Mouse (Mus musculus): Measurements from ENCODE around the gene Adamtsl1. TPM values are rescaled to one million over a fixed set of nuclear protein-coding genes. Genes with fewer than 3 reads are reported as not detected.

The Adamtsl1 gene
- polyA plus RNA-seq, 1 experiment from 2014 or later: 3.0 TPM

DNA sequence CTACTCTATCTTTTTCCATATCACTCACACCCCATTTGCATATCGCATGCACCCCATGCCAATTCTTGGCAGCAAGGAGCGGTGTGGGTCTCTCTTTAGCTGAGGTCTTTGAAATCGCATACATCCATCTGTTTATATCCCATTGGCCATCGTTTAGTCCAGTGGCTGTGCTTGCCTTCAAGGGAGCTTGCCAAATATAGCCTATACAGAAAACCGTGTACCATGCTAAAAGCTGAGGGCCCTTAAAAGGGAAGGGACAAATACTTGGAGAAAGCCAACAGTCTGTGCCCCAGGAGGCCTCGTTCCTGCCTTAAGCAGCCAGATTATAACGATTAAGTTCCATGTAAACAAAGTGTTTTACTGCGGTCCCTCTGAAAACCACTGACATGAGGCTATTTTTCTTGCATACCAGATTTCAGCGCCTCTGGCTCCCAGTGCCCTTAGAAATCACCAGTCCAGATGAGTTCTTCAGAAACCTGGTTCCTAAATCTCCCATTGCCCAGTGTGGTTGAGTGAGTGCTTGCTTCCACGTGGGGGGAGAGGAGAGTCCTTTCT, 822.0 kb downstream of the Adamtsl1 start:
- Histone ChIP-seq H3K36me3 (replicated peaks) (no peaks in the 10 kb centered on the region), H3K4me3 (no peak overlapping the region), H3K27ac (no peak overlapping the region), H3K27me3 (ENCODE audit: poor library complexity, severe bottlenecking) (no peaks in the 10 kb centered on the region), H3K9me3 (no peaks in the 10 kb centered on the region), H3K4me1 (peaks cover 6% of the 10 kb centered on the region)
- 55% methylated on average over 10 of the region's 10 CpGs for WGBS
- no peak for DNase-seq (ENCODE audit: extremely low spot score, low spot score)

DNA sequence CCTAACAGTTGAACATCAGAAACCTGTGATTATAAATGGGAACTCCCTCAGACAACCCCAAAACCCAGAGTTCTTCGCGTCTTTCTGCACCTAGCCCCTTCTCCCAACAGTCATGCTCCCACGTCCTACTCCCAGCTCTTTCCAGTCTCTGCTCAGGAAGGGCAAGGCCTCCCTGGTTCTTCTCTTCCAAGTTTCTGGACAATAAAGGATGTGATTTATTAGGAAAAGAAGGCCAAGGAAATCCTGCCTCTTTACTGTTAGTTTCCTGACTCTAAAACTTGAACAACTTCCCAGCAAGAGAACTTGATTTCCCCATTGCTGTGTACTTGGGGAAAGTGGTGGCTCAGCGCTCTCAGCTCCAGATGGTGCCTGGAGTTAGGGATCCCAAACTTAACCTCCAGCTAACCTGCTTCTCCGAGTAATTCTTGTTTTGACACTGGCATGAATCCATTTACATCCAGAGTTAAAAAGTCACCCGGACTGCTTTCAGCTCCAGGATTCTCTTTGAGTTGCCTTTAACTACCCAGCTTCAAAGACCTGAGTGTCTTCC, 823.3 kb downstream of the Adamtsl1 start:
- Histone ChIP-seq H3K27ac (no peak overlapping the region), H3K9me3 (no peaks in the 10 kb centered on the region; the same call in 1 of the 2 replicates), H3K4me3 (no peak overlapping the region), H3K27me3 (ENCODE audit: poor library complexity, severe bottlenecking) (no peaks in the 10 kb centered on the region), H3K36me3 (replicated peaks) (no peaks in the 10 kb centered on the region), H3K4me1 (peaks cover 6% of the 10 kb centered on the region)
- DNase-seq (ENCODE audit: extremely low spot score, low spot score): no peak
- WGBS: 85% methylated on average over 6 of the region's 6 CpGs

DNA sequence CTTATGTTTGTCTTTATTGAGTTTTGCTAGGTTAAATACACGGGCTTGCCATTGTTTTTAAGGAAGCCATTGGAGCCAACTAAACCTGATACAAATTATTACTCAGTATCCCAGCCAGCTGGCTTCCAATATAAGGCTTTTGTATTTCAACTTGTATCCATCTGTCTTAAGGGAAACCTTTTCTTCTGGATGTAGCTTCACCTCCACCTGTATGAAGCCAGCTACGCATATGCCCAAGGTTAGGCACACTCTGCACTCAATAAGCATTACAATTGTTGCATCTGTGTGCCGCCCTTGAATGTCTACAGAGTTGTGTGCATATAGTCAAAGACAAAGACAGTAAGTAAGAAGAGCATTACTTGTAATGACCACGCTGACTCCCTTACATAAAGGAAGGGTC, 835.4 kb downstream of the Adamtsl1 start:
- 90% methylated on average over 4 of the region's 4 CpGs for WGBS
- Histone ChIP-seq H3K9me3 (no peaks in the 10 kb centered on the region), H3K27me3 (ENCODE audit: poor library complexity, severe bottlenecking) (no peaks in the 10 kb centered on the region), H3K36me3 (replicated peaks) (no peaks in the 10 kb centered on the region), H3K4me3 (no peak overlapping the region), H3K27ac (no peak overlapping the region), H3K4me1 (no peaks in the 10 kb centered on the region)
- DNase-seq (ENCODE audit: extremely low spot score, low spot score): no peak

DNA sequence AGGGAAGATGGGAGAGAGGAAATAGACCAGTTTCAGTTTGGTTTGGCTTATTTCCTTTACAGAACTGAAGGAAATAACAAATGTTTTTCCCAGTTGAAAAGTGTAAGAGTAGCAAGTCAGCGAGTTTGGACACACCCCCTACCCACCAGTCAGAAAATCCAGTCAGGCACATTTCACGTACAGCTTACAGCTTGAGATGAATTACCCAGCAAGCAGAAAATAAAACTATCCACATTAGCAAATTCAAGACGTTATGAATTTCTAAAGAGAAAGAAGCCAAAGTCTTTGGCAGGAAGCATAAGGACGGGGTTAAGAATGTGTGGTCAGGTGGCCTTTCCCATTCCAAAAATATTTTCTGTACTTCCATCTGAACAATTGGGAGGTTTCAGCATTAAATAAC, 838.1 kb downstream of the Adamtsl1 start:
- 86% methylated on average over 4 of the region's 4 CpGs for WGBS
- Histone ChIP-seq H3K9me3 (no peaks in the 10 kb centered on the region), H3K27me3 (ENCODE audit: poor library complexity, severe bottlenecking) (no peaks in the 10 kb centered on the region), H3K27ac (no peak overlapping the region), H3K4me1 (no peaks in the 10 kb centered on the region), H3K36me3 (replicated peaks) (no peaks in the 10 kb centered on the region), H3K4me3 (no peak overlapping the region)
- DNase-seq (ENCODE audit: extremely low spot score, low spot score): no peak

DNA sequence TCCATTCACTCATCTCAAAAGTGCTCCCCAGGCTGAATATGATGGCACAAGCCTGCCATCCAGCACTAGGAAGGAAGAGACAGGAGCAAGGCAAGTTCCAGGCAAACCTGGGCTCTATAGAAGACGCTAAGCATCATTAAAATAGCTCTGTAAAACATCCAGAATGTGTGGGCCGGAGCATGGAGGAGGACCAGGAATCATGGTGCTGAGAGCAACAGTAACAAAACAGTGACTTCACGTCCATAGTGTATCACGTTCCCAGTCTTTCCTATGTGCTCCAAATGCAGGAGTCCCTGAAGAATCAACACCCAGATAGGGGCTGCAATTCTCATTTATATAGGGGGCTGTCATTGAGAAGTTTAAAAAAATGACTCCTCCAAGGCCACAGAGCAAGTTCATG, 839.6 kb downstream of the Adamtsl1 start:
- Histone ChIP-seq H3K4me3 (no peak overlapping the region), H3K27ac (no peak overlapping the region), H3K36me3 (replicated peaks) (no peaks in the 10 kb centered on the region), H3K27me3 (ENCODE audit: poor library complexity, severe bottlenecking) (no peaks in the 10 kb centered on the region), H3K9me3 (no peaks in the 10 kb centered on the region), H3K4me1 (no peaks in the 10 kb centered on the region)
- 91% methylated on average over 4 of the region's 4 CpGs for WGBS
- DNase-seq (ENCODE audit: extremely low spot score, low spot score): no peak

DNA sequence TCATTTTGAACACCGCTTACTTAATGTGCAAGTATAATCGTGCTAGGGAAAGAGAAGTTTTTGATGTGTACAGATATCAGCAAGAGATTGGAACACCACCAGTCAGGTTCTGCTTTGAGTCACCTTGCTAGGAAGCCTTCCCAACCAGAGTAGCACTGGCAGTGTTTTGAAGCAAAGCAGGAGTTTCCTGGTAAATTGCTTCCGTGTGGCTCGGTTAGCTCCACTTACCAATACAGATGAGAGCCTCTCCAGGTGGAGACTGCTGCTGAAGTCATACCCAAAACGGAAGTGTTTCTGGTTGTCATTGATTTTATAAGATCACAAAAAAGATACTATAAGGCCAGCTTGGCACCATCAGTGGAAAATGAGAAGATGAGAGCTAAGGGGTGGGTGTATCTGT, 845.4 kb downstream of the Adamtsl1 start:
- no peak overlapping the region for H3K4me3 ChIP-seq
- no peaks in the 10 kb centered on the region for H3K9me3 ChIP-seq
- WGBS: 91% methylated on average over 5 of the region's 5 CpGs
- DNase-seq (ENCODE audit: extremely low spot score, low spot score): no peak
- H3K27me3 ChIP-seq (ENCODE audit: poor library complexity, severe bottlenecking): no peaks in the 10 kb centered on the region
- H3K27ac ChIP-seq: no peak overlapping the region
- no peaks in the 10 kb centered on the region for H3K36me3 ChIP-seq (replicated peaks)
- no peaks in the 10 kb centered on the region for H3K4me1 ChIP-seq

DNA sequence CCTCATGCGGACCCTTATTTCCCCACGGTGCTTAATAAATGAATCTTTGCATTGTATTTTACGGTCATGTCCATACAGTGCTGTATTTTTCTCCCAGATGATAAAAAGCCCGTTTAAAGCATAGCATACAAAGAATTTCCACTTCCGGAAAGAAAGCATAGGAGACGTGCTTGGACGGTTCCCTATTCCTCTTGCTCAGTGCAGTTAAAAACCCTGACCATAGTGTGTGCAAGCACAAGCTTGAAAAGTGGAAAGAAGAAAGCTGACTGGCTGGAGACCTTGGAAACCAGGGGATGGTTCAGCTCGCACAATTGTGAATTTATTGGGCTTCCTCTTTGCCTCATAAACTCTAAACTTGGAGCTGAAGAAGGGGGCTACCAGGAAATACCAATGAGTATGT, 855.1 kb downstream of the Adamtsl1 start:
- Histone ChIP-seq H3K27ac (no peak overlapping the region), H3K36me3 (replicated peaks) (no peaks in the 10 kb centered on the region), H3K4me1 (no peaks in the 10 kb centered on the region), H3K4me3 (no peak overlapping the region), H3K27me3 (ENCODE audit: poor library complexity, severe bottlenecking) (no peaks in the 10 kb centered on the region), H3K9me3 (no peaks in the 10 kb centered on the region)
- WGBS: 89% methylated on average over 8 of the region's 8 CpGs
- no peak for DNase-seq (ENCODE audit: extremely low spot score, low spot score)

DNA sequence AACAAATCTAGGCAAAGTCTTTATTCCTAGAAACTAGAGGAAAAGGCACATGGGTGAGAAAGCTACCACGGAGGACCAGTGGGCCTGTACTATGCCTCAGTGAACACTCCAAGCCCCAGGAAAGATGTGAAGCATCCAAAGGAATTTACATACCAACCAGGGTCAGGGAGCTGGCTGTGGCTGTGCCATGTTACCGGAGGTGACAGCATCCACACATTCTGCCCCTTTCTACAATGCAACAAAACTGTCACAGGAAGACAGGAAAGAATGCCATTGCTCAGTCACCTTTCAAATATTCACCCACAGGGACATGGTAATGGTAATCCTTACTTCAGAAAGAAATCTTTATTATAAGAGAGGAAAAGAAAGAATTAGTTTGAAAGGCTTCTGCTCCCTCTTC, 859.2 kb downstream of the Adamtsl1 start:
- Histone ChIP-seq H3K9me3 (no peaks in the 10 kb centered on the region), H3K36me3 (replicated peaks) (no peaks in the 10 kb centered on the region), H3K27me3 (ENCODE audit: poor library complexity, severe bottlenecking) (no peaks in the 10 kb centered on the region), H3K4me3 (no peak overlapping the region), H3K4me1 (no peaks in the 10 kb centered on the region), H3K27ac (no peak overlapping the region)
- WGBS: 78% methylated on average over 2 of the region's 2 CpGs
- no peak for DNase-seq (ENCODE audit: extremely low spot score, low spot score)

DNA sequence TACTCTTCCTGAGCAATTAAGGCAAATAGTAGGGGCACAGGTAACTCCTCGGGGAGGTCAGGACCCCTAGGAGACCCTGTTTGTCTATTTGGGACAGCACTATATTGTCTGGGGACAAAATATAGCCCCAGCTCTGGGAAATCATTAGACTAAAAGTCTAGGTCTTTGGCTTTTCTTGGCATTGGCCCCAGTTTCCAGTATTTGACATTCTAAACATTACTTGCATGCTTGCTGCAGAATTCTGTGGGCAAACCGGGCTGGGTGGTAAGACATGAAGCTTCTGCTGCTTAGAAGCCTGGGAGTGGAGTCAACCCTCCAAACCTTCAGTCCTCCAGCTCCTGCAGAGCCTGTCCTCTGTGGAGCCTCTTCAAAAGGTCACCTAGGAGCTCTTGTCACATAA, 869.2 kb downstream of the Adamtsl1 start:
- Histone ChIP-seq H3K4me3 (no peak overlapping the region), H3K27me3 (ENCODE audit: poor library complexity, severe bottlenecking) (no peaks in the 10 kb centered on the region), H3K4me1 (peaks cover 10% of the 10 kb centered on the region), H3K36me3 (replicated peaks) (no peaks in the 10 kb centered on the region), H3K27ac (no peak overlapping the region), H3K9me3 (no peaks in the 10 kb centered on the region)
- no peak for DNase-seq (ENCODE audit: extremely low spot score, low spot score)
- 80% methylated on average over 2 of the region's 2 CpGs for WGBS

DNA sequence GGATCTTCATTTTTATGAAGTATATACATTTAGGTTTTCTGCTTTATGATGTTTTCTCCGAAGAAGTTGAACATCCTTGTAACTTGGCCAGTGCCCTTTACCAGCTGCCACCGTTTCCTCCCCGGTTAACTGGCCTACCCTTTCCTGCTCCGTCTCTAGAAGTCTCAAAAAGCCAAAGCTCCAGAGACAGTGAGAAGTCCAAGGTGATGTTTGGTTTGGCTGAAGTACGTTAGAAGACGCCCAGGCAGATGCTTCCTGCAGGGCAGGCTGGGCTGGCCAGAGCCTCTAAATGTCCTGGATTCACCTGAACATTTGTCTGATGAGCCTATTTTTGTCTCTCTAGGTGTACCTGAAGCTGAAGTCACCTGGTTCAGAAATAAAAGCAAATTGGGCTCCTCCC, 871.1 kb downstream of the Adamtsl1 start:
- no peak overlapping the region for H3K27ac ChIP-seq
- no peaks in the 10 kb centered on the region for H3K9me3 ChIP-seq
- H3K4me1 ChIP-seq: peaks cover 2% of the 10 kb centered on the region; the same call in 1 of the 2 replicates
- DNase-seq (ENCODE audit: extremely low spot score, low spot score): no peak
- H3K36me3 ChIP-seq (replicated peaks): no peaks in the 10 kb centered on the region
- H3K27me3 ChIP-seq (ENCODE audit: poor library complexity, severe bottlenecking): no peaks in the 10 kb centered on the region
- 86% methylated on average over 6 of the region's 6 CpGs for WGBS
- H3K4me3 ChIP-seq: no peak overlapping the region

DNA sequence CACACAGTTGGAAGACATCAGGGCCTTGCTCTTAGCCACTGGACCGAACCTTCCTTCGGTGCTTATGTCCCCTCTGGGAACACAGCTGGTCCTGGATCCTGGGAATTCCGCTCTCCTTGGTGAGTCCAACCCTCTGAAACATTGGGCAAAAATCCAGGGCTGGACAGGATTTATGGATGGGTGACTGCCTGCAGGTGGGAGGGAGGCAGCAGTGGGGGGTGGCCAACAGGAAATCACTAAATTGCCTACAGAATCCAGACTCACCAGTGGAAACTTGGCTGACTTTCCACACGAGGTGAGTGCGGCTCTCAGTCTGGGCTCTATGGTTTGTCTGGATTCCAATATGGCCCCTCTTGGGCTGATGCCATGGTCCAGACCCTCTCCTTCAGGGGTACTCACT, 874.5 kb downstream of the Adamtsl1 start:
- H3K27ac ChIP-seq: no peak overlapping the region

DNA sequence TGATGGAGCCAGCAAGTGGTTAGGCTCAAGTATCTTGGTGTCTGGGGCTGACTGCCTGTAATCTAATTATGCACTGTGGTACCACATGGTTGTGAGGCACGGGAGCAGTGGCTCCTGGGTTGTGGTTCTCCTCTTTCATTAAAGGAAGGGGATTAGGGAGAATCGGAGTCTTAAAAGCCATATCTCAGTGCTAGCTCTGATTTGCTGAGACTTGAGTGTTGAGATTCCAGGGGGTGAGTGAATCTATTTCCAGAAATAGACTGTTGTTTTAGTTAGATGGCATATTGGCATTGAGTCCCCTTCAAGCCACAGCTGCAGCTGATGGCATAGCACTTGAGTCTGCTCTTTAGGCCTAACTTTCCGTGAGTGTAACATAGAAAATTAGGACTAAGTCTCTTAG, 877.2 kb downstream of the Adamtsl1 start:
- no peaks in the 10 kb centered on the region for H3K4me1 ChIP-seq
- no peak overlapping the region for H3K27ac ChIP-seq
- no peaks in the 10 kb centered on the region for H3K27me3 ChIP-seq (ENCODE audit: poor library complexity, severe bottlenecking)
- no peaks in the 10 kb centered on the region for H3K36me3 ChIP-seq (replicated peaks)
- WGBS: 60% methylated on average over 3 of the region's 3 CpGs
- no peak for DNase-seq (ENCODE audit: extremely low spot score, low spot score)
- H3K9me3 ChIP-seq: no peaks in the 10 kb centered on the region
- H3K4me3 ChIP-seq: no peak overlapping the region

More for the DNA sequence above, 874.5 kb downstream of the Adamtsl1 start:
- H3K4me1 ChIP-seq: no peaks in the 10 kb centered on the region
- WGBS: 87% methylated on average over 5 of the region's 5 CpGs
- DNase-seq (ENCODE audit: extremely low spot score, low spot score): no peak
- H3K9me3 ChIP-seq: no peaks in the 10 kb centered on the region
- no peaks in the 10 kb centered on the region for H3K27me3 ChIP-seq (ENCODE audit: poor library complexity, severe bottlenecking)
- no peaks in the 10 kb centered on the region for H3K36me3 ChIP-seq (replicated peaks)
- no peak overlapping the region for H3K4me3 ChIP-seq

DNA sequence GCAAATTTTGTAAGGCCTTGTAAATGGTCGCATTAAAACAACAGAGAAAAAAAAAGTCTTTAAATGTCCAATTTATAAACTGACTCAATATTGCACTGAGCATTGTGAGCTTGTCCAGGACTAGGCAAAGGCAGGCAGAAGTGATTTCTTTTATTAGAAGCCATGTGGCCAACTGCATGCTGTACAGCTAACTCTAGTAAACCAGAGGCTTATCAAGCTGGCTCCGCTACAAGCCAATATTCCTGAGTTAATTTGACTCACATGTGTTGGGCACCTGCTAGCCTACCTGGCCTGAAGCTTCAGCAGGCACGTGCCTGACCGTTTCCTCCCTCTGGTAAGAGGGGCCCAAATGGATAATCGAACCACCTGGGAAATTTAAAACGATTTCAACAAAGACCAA, 881.7 kb downstream of the Adamtsl1 start:
- no peaks in the 10 kb centered on the region for H3K36me3 ChIP-seq (replicated peaks)
- H3K27me3 ChIP-seq (ENCODE audit: poor library complexity, severe bottlenecking): no peaks in the 10 kb centered on the region
- H3K4me1 ChIP-seq: no peaks in the 10 kb centered on the region
- H3K9me3 ChIP-seq: no peaks in the 10 kb centered on the region
- H3K4me3 ChIP-seq: no peak overlapping the region
- no peak for DNase-seq (ENCODE audit: extremely low spot score, low spot score)
- no peak overlapping the region for H3K27ac ChIP-seq
- WGBS: 93% methylated on average over 6 of the region's 6 CpGs
